Mouse (Mus musculus) megakaryocyte, embryonic 14.5 days (primary cell): ENCODE measurements at regions not wholly inside any gene's neighbourhood (a gene's known extent, or its start where the extent isn't known, plus 50 kb on each side); places are given as distances from the start of the nearest gene placed in this dataset.

Experiments
- FLI1 ChIP-seq: IDR thresholded peaks from 2 replicates; pipeline ENCODE4 v1.6.1; 2012; ENCODE audit warnings: low read length, inconsistent platforms, mixed read lengths
- GATA1 ChIP-seq: IDR thresholded peaks from 3 replicates; pipeline ENCODE4 v1.6.1; 2012; ENCODE audit warnings: mixed read lengths, low read length, inconsistent platforms, borderline replicate concordance

DNA sequence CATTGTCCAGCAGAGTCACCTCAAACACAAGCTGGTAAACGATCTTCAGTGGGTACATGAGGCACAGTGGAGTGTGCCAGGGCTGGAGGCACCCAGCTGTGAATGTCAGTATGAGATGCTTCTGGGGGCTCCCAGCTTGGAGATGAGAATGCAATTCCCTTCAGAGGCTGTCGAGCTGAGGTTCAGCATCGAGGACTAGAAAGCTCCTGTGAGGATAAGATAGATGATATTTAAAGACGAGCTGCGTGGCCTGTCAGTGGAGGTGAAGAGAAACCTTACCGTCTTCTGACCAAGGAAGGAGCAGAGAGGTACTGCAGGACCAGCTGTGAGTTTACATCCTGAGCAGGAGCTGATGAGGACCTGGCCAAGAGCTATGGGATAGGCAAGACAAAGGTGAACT, 52.4 kb upstream of the Six3 start:
- TF ChIP-seq FLI1 (no peak), GATA1 (no peak)
